In the genomic region with DNA sequence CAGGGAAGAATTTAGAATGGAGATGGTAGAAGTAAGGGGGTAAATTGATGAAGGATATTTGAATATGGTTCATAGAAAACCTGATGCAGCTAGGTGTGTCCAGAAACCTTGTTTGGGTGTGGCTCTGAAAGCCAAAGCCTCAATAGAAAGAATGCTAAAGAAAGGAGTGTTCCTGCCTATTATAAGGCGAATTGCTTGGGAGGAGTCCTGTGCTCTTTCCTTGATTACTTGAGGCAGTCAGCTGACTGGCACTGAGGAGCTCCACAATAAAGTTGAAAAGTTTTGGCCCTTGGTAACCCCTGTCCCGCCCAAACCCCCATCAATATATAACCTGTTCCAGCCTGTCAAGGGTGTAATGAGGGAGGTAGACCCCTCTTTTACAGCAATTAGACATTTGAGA, we compare ENCODE assay signal across 5 mouse cellular contexts.
DNase-seq lines count a peak whose midpoint lies in the region; TF ChIP-seq lines count a peak whose summit lies in the region.
"Not testable (repeated sequence)": the region's sequence is repeated elsewhere in the genome, so short reads cannot be mapped to it uniquely, and the experiment has no call there.

No protein-coding gene starts in this region.

- not testable (repeated sequence) for H3K9ac ChIP-seq in ES-Bruce4 (ENCODE audit: low read depth, poor library complexity, severe bottlenecking)

- not testable (repeated sequence) for H3K27me3 ChIP-seq in ES-Bruce4 (ENCODE audit: control insufficient read depth, insufficient read depth, low read length, poor library complexity, severe bottlenecking)

- peak; percentile 82 for DNase-seq in ES-CJ7 (ENCODE audit: low read depth, low spot score)
- peak; percentile 91 for DNase-seq in R1 (ENCODE audit: low read depth, low spot score)
- peak; percentile 50 for DNase-seq in WW6 (ENCODE audit: low read depth, low spot score)
- peak; percentile 69 for DNase-seq in ZHBTc4 (ENCODE audit: low read depth, low spot score)

- peak overlapping the region; percentile 96 for H3K27ac ChIP-seq in ES-Bruce4 (ENCODE audit: insufficient read depth, low read length)

- not testable (repeated sequence) for TF ChIP-seq CTCF in ES-Bruce4 (IDR thresholded peaks at IDR 0.05; ENCODE audit: low read depth, low read length)

- H3K36me3 ChIP-seq in ES-Bruce4 (ENCODE audit: control insufficient read depth, insufficient read depth, low read length, poor library complexity, severe bottlenecking): not testable (repeated sequence)

- peaks cover 26% of the 10 kb centered on the region for H3K9me3 ChIP-seq in ES-Bruce4 (replicated peaks; ENCODE audit: control insufficient read depth, insufficient read depth, low read length, poor library complexity, severe bottlenecking)

- H3K4me3 ChIP-seq in ES-Bruce4 (ENCODE audit: low read depth, low read length): not testable (repeated sequence)

- TF ChIP-seq POLR2A in ES-Bruce4 (IDR thresholded peaks at IDR 0.05; ENCODE audit: insufficient read depth, low read length): not testable (repeated sequence)

- peak; percentile 80 for TF ChIP-seq EP300 in ES-Bruce4 (IDR thresholded peaks at IDR 0.05; ENCODE audit: insufficient read depth, low read depth, low read length)

- H3K4me1 ChIP-seq in ES-Bruce4 (ENCODE audit: control insufficient read depth, insufficient read depth, low read length): not testable (repeated sequence)
